Mouse (Mus musculus) thymus, adult 18-20 months (tissue): Measurements from ENCODE around the gene Baiap2l2.

Experiments
- DNase-seq, 2 experiments: peaks; one replicate each; pipeline ENCODE4 v3.0.0; 2022; ENCODE audit warnings: mixed read lengths in 2 of 2

The Baiap2l2 gene

DNA sequence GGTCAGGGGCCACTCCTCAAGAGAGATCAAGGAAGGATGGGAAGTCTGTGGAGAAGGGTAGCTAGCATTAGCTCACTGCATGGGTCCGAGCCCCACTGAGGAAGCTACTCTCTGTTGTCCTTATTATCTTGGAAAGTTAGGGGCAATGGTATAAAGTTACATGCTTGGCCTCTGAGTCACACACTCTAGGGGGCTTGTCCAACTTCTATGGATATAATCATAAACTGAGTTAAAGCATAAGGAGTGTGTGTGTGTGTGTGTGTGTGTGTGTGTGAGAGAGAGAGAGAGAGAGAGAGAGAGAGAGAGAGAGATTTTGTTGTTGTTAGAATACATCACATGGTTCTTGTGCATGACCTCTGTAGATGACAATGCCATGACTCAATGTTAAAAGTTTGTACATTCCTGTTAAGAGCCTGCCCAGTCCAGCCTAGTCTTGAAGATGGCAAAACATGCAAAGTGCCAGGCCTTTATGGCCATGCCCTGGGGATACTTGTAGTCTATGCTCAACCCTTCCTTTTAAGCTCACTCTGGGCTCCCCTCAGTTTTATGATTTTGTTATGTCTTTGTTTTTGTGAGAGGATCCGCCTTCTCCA lies 14.3 kb upstream of the Baiap2l2 start:
- no peak for DNase-seq

- DNase-seq = no peak
These were observed 13.2 kb upstream of the Baiap2l2 start for GRCm38 (mm10) chr15:79298553-79298952.

DNA sequence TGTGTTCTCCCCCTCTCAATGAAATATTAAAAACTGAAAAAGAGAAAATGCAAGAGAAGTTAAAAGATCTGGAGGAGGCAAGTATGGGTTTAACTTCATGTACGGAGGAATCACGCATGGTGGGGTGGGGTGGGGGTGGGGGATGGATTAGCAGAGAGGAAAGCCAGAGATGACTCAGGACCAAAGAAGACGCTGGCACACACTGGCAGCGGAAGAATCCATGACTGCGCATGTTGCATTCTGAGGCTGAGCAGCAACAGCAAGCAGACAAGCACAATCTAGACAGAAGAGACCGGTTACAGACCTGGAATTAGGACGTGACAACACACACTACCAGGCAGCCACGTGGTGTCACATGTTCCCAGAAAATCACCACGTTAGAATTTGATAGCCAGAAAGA lies 7.4 kb upstream of the Baiap2l2 start:
- DNase-seq = no peak

DNA sequence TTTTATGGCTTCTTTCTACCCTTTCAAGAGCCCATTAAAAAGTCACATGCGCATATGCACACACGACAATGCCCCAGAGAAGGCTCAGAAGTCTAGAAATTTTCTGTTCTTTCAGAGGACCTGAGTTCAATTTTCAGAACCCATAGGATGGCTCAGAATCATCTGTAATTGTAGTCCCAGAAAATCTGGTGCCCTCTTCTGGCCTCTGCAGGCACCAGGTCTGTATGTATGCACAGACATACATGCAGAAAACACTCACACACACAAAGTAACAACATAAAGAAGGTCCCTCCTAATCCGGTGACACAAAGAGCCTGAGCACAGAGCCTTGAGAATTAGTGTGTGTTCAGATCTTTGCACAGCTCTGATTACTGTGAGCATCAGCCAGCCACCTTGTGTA lies 5.0 kb upstream of the Baiap2l2 start:
- no peak for DNase-seq

GRCm38 (mm10) chr15:79289441-79289840 lies 4.1 kb upstream of the Baiap2l2 start:
- no peak for DNase-seq

DNA sequence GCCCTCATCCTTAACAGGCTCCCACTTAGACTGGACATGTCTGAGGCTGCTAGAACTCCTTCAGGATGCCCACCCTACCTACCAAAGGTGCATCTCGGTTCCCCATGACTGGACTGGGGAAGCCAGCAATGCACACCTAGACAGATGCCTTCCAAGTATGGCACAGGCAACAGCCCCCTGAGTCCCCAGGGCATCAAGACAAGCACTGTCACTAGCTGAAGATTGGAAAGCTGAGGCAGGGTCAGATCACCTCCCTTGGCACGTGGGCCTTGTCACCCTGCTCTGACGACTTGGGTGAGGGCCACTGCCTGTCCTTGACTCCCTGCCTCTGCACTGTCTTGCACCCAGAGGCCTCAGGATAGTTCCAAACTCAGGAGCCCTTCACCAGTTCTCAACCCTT lies 3.0 kb upstream of the Baiap2l2 start:
- no peak for DNase-seq

DNA sequence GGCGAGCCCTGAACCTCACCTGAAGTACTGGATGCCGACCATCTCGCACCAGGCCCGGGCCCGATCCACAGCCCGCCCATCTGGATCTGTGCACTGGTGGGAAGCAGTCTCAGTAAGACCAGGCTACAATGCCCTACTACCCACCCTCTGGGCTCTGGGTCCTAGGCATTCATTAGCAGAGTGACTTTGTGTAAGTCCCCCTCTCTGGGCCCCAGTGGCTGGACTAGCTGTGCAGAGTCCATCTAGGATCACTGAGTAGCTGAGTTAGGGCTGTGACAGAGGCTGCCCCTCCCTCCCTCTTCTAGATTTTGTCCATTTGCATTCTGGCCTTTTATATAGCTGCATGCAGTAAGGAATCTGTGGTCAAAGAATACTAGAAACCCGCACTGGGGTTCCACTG lies 1.8 kb upstream of the Baiap2l2 start:
- no peak for DNase-seq

DNA sequence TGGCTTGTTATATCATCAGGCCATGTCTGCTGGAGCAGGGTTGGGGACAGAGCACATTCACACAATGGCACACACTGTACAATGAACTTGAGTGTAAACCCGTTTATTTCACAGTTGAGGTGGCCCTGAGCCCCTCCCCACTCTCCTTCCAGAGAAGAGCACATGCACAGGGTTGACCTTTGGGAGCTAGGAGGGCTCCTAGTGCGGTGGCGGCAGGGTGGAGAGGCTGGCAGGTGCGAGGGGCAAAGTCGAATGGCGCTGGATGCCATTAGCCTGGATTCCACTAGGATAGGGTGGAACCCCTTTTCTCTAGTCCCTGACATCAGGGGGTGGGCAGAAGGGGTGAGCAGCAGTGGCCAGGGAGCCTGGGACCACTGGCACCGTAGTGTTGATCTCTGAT lies 804 bp upstream of the Baiap2l2 start:
- DNase-seq = no peak

DNA sequence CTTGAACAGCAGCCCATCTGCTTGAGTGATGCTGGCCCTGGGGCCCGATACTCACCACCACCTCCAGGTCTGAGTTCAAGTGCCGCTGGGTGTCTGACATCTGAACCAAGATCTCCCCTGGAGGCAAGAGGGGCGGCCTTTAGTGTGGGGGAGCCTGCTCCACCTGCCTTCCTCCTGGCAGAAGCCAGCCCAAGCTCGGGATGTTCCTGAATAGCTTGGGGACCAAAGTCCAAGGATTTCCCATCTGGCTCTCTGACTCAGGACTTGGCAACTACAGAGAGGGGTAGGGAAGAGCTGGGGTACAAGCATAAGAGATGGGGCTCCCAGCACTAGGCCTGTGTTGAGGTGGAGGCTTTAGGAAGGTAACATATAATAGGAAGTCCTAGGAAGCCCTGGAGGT lies 2.0 kb downstream of the Baiap2l2 start:
- DNase-seq = no peak

DNA sequence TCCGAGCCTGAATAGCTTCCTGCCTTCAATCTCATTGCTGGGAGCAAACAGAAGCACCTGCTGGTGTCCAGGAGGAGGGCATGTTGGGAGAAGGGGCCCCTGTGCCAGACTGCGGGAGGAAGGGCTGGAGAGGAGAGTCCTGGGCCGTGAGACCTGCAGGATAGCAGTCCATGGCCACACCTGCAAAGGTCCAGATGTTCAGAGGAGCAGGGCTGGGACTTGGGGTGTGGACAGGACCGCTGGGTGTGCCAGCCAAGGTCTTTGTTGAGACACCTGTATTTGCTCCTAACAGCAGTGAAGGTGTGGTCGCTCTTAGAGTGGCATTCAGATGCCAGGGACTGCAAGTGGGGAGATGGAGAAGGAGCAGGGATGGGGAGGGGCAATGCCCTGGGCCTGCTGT lies 2.9 kb downstream of the Baiap2l2 start:
- no peak for DNase-seq

- peak; percentile 28 to 66 for DNase-seq
These were observed 3.9 kb downstream of the Baiap2l2 start for GRCm38 (mm10) chr15:79281389-79281788.

GRCm38 (mm10) chr15:79280850-79281249 lies 4.5 kb downstream of the Baiap2l2 start:
- no peak for DNase-seq

- peak; percentile 34 to 45 for DNase-seq
These were observed 5.1 kb downstream of the Baiap2l2 start for GRCm38 (mm10) chr15:79280209-79280608.

GRCm38 (mm10) chr15:79277728-79278127 lies 7.6 kb downstream of the Baiap2l2 start:
- DNase-seq = no peak

DNA sequence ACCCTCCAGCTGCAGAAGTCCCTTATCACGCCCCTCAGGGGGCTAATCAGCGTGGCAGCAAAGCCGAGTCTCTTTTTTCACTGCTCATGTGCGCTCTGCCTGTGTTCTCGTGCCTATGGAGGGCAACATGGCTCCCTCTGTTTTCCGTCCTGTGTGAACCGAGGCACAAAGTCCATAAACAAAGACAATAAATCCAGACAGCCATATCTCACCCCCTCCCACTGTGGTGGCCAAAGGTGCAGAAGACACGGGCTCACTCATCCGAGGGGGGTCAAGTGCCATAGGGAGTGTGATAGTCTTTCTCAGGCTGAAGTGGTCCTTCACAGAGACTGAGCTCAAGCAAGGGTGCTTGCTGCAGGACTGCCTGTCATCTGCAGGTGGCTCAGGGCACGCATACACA lies 12.3 kb downstream of the Baiap2l2 start:
- DNase-seq = no peak

DNA sequence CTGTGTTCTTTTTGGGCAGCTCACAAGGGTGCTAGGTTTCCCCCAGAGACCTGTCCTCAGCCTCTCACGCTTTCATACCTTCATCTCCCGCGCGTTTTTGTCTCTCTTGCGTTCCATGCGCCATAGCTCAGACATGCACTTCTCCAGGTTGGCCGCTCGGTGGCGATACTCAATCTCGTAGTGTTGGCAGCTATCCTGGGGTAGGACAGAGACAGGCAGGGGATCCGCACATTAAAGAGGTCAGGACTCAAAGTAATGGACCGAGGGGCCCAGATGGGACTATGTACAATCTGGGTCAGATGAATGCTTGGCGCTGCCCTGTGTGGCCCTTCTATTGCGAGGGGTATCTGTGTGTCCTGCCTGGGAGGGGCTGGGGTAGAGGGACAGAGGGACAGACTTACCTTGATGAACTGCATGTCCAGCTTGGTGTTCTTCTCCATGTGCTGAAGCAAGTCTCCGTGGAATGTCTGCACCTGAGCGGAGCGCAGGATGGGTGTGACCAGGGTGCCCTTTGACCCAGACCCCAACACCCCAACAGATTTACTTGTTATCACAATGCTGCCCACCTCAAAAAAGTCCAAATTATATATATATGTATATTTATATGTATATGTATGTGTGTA lies 14.1 kb downstream of the Baiap2l2 start:
- DNase-seq = peak; percentile 24 to 33

GRCm38 (mm10) chr15:79270317-79271123 lies 14.8 kb downstream of the Baiap2l2 start:
- peak; percentile 88 to 89 for DNase-seq

DNA sequence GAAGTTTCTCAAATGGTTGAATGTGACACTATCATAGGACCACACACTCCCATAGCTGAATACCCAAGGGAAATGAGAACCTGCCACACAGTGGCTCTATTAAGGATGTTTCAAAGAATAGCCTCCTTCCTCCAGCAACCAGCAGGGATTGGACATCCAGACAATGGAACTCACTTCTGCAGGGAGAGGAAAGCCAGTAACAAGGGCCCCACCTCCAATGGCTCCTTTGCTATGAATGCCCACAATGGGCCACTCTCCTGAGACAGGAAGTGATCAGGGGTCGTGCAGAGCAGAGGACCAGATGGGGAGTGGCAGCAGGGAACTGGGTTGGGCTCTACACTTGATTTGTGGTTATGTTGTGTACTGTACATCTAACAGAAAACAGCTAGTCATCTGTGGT lies 16.8 kb downstream of the Baiap2l2 start:
- no peak for DNase-seq

GRCm38 (mm10) chr15:79265384-79265783 lies 20.0 kb downstream of the Baiap2l2 start:
- DNase-seq = no peak

- no peak for DNase-seq
These were observed 21.6 kb downstream of the Baiap2l2 start for GRCm38 (mm10) chr15:79263726-79264125.

DNA sequence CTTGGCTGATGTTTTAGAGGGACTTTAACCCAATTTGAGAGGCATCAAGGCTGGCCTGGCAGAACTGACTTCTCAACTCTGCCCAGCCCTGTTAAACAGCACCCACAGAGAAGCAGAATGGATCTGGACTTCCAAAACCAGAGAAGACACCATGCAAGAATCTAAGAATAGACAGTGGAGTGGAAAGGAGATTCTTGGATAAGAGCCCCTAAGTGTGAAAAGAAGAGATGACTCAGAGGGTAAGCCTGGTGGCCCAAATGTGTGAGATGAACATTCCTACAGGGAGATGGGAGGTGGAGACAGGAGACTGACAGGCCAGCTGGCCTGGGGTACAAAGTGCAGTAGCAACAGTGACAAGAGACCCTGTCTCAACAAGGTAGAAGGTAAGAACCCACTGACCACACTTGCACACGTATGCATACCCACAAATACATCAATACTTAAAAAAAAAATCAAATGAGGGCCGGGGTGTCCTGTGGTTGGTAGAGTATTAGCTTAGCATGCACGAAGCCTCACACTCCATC lies 22.5 kb downstream of the Baiap2l2 start:
- DNase-seq = no peak

DNA sequence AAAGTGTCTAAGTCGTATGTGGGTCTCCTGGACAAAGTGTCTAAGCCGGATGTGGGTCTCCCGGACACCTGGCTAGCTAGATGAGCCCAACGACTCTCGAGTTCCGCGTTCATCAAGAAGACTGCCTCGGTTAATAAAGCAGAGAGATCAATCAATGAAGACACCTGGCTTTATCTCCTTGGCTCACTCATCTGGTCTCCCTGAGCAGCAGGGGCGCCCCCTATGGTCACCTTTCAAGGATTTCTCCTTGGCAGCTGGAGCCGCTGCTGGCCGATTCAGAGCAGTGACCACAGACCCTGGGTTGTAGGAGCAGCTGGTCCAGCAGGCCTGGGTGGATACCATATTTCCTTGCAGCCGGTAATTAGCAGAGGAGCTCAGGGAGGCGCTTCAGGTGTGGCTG lies 23.0 kb downstream of the Baiap2l2 start:
- DNase-seq = no peak

DNA sequence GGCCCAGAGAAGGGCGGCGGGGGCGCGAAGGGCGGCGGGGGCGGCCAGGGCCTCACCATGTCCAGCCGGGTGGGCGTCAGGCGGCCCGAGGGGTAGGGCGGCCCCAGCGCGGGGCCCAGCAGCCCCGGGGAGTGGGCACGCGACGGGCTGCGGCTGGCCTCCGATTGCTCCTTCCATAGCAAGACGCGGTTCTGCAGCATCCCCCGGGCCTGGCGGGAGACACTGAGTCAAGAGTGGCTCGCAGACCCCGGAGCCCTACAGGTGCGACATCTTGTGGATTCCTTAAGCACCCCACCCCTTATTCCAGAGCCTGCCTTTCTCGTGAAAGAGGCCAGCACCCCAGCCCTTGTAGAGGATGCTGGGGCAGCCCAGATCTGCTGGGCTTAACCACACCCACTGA lies 23.6 kb downstream of the Baiap2l2 start:
- DNase-seq = no peak
